Mouse (Mus musculus): ENCODE data around the gene Swsap1. TPM values are rescaled to one million over a fixed set of nuclear protein-coding genes. Genes with fewer than 3 reads are reported as not detected.
A peak's percentile ranks its signal among the peaks of the same experiment; 100 is the strongest.

Gene Swsap1
- polyA plus RNA-seq (2012; rRNA removed) (6.5 and 7.0 TPM in 2 replicates), polyA plus RNA-seq (2014; fragmentation: Nextera tagmentation; extraction: Ambion mirVana) (12.8 TPM in 2 replicates)

GRCm38 (mm10) chr9:21955570-21956281 lies at the start of gene Swsap1:
TSS of gene Swsap1 (plus strand) at chr9:21955755.
- H3K9me3 ChIP-seq (ENCODE audit: control insufficient read depth, low read length) = no peaks in the 10 kb centered on the region
- peak; percentile 98 for ATAC-seq (ENCODE audit: low FRiP score, low read depth)
- under 1% methylated on average over 54 of the region's 54 CpGs for WGBS

GRCm38 (mm10) chr9:21908216-21908615 lies 47.3 kb upstream of the Swsap1 start:
- no peak for ATAC-seq (ENCODE audit: low FRiP score, low read depth)
- Histone ChIP-seq H3K9ac (ENCODE audit: low read depth, low read length, severe bottlenecking) (no peak overlapping the region), H3K27ac (replicated peaks; ENCODE audit: low read depth, low read length) (no peak overlapping the region), H3K27me3 (ENCODE audit: control insufficient read depth, insufficient read depth, low read length) (no peaks in the 10 kb centered on the region), H3K9me3 (ENCODE audit: control insufficient read depth, low read length) (no peaks in the 10 kb centered on the region), H3K4me3 (replicated peaks; ENCODE audit: low read length) (no peak overlapping the region), H3K4me1 (ENCODE audit: control insufficient read depth, insufficient read depth, low read length) (no peaks in the 10 kb centered on the region), H3K36me3 (ENCODE audit: control insufficient read depth, insufficient read depth, low read length) (no peaks in the 10 kb centered on the region), H3K4me2 (replicated peaks; ENCODE audit: low read depth, low read length, severe bottlenecking) (no peak overlapping the region)
- no peak for TF ChIP-seq POLR2A (IDR thresholded peaks at IDR 0.05; ENCODE audit: borderline replicate concordance, extremely low read depth, insufficient read depth, insufficient read length)
- no peak for DNase-seq (ENCODE audit: low spot score)
- 74% methylated on average over 11 of the region's 11 CpGs for WGBS

More at GRCm38 (mm10) chr9:21955570-21956281, at the start of gene Swsap1:
- Histone ChIP-seq H3K4me2 (replicated peaks; ENCODE audit: low read depth, low read length, severe bottlenecking) (peak within 1 kb of the TSS; percentile 61), H3K9ac (ENCODE audit: low read depth, low read length, severe bottlenecking) (peak within 1 kb of the TSS; percentile 76), H3K27ac (replicated peaks; ENCODE audit: low read depth, low read length) (peak within 1 kb of the TSS; percentile 77), H3K4me3 (replicated peaks; ENCODE audit: low read length) (peak within 1 kb of the TSS; percentile 70), H3K27me3 (ENCODE audit: control insufficient read depth, insufficient read depth, low read length) (peaks cover 15% of the 10 kb centered on the region), H3K36me3 (ENCODE audit: control insufficient read depth, insufficient read depth, low read length) (0 out of 2 replicates have a peak, but pooled peaks cover 5% of the 10 kb centered on the region), H3K4me1 (ENCODE audit: control insufficient read depth, insufficient read depth, low read length) (peaks cover 6% of the 10 kb centered on the region; the same call in 1 of the 2 replicates)
- TF ChIP-seq POLR2A (IDR thresholded peaks at IDR 0.05; ENCODE audit: borderline replicate concordance, extremely low read depth, insufficient read depth, insufficient read length) = 0 out of 2 replicates have a peak, but pooled peaks have one; percentile 30
- peak; percentile 97 for DNase-seq (ENCODE audit: low spot score)

GRCm38 (mm10) chr9:21909474-21910223 lies 45.9 kb upstream of the Swsap1 start:
- no peak overlapping the region for H3K27ac ChIP-seq (replicated peaks; ENCODE audit: low read depth, low read length)
- H3K36me3 ChIP-seq (ENCODE audit: control insufficient read depth, insufficient read depth, low read length) = no peaks in the 10 kb centered on the region
- H3K9me3 ChIP-seq (ENCODE audit: control insufficient read depth, low read length) = no peaks in the 10 kb centered on the region
- no peak for DNase-seq (ENCODE audit: low spot score)
- 73% methylated on average over 10 of the region's 10 CpGs for WGBS
- TF ChIP-seq POLR2A (IDR thresholded peaks at IDR 0.05; ENCODE audit: borderline replicate concordance, extremely low read depth, insufficient read depth, insufficient read length) = no peak
- H3K27me3 ChIP-seq (ENCODE audit: control insufficient read depth, insufficient read depth, low read length) = no peaks in the 10 kb centered on the region
- H3K4me1 ChIP-seq (ENCODE audit: control insufficient read depth, insufficient read depth, low read length) = no peaks in the 10 kb centered on the region
- ATAC-seq (ENCODE audit: low FRiP score, low read depth) = no peak
- H3K9ac ChIP-seq (ENCODE audit: low read depth, low read length, severe bottlenecking) = no peak overlapping the region
- no peak overlapping the region for H3K4me3 ChIP-seq (replicated peaks; ENCODE audit: low read length)
- H3K4me2 ChIP-seq (replicated peaks; ENCODE audit: low read depth, low read length, severe bottlenecking) = no peak overlapping the region

- DNase-seq (ENCODE audit: low spot score) (no peak), ATAC-seq (ENCODE audit: low FRiP score, low read depth) (no peak)
- Histone ChIP-seq H3K9ac (ENCODE audit: low read depth, low read length, severe bottlenecking) (no peak overlapping the region), H3K4me1 (ENCODE audit: control insufficient read depth, insufficient read depth, low read length) (no peaks in the 10 kb centered on the region), H3K9me3 (ENCODE audit: control insufficient read depth, low read length) (no peaks in the 10 kb centered on the region), H3K27ac (replicated peaks; ENCODE audit: low read depth, low read length) (no peak overlapping the region), H3K4me3 (replicated peaks; ENCODE audit: low read length) (peak overlapping the region; percentile 61), H3K36me3 (ENCODE audit: control insufficient read depth, insufficient read depth, low read length) (no peaks in the 10 kb centered on the region), H3K27me3 (ENCODE audit: control insufficient read depth, insufficient read depth, low read length) (no peaks in the 10 kb centered on the region), H3K4me2 (replicated peaks; ENCODE audit: low read depth, low read length, severe bottlenecking) (peak overlapping the region; percentile 97)
- no peak for TF ChIP-seq POLR2A (IDR thresholded peaks at IDR 0.05; ENCODE audit: borderline replicate concordance, extremely low read depth, insufficient read depth, insufficient read length)
- 54% methylated on average over 3 of the region's 3 CpGs for WGBS
Observed at GRCm38 (mm10) chr9:21916851-21917492, 38.6 kb upstream of the Swsap1 start.

- Histone ChIP-seq H3K27me3 (ENCODE audit: control insufficient read depth, insufficient read depth, low read length) (no peaks in the 10 kb centered on the region), H3K4me3 (replicated peaks; ENCODE audit: low read length) (peak overlapping the region; percentile 61), H3K9me3 (ENCODE audit: control insufficient read depth, low read length) (no peaks in the 10 kb centered on the region), H3K36me3 (ENCODE audit: control insufficient read depth, insufficient read depth, low read length) (no peaks in the 10 kb centered on the region), H3K4me2 (replicated peaks; ENCODE audit: low read depth, low read length, severe bottlenecking) (peak overlapping the region; percentile 97), H3K9ac (ENCODE audit: low read depth, low read length, severe bottlenecking) (peak overlapping the region; percentile 62), H3K4me1 (ENCODE audit: control insufficient read depth, insufficient read depth, low read length) (no peaks in the 10 kb centered on the region), H3K27ac (replicated peaks; ENCODE audit: low read depth, low read length) (peak overlapping the region; percentile 33; the same call in 1 of the 2 replicates)
- 4% methylated on average over 18 of the region's 35 CpGs for WGBS
- no peak for DNase-seq (ENCODE audit: low spot score)
- peak; percentile 32 for ATAC-seq (ENCODE audit: low FRiP score, low read depth)
- TF ChIP-seq POLR2A (IDR thresholded peaks at IDR 0.05; ENCODE audit: borderline replicate concordance, extremely low read depth, insufficient read depth, insufficient read length) = no peak
Observed at GRCm38 (mm10) chr9:21917493-21918034, 38.0 kb upstream of the Swsap1 start.
